Mouse (Mus musculus): ENCODE measurements around the gene Il12rb1.

GRCm38 (mm10) chr8:70827796-70828195 is 19.5 kb downstream of the Il12rb1 start:
- TF ChIP-seq CTCF (conservative IDR thresholded peaks at IDR 0.05; ENCODE audit: low read length) (no peak), POU5F1 (IDR thresholded peaks at IDR 0.05; ENCODE audit: borderline replicate concordance, low read length) (no peak)

Data from E14TG2a.4 (cell line).